Mouse (Mus musculus) kidney, postnatal 25 days (tissue): ENCODE measurements around the gene Rassf1.
A peak's percentile ranks its signal among the peaks of the same experiment; 100 is the strongest.

Experiments
- DNase-seq, 2 experiments: peaks; one replicate each; pipeline ENCODE4 v3.0.0; 2021; ENCODE audit warnings: mixed read lengths in 2 of 2

Gene Rassf1

DNA sequence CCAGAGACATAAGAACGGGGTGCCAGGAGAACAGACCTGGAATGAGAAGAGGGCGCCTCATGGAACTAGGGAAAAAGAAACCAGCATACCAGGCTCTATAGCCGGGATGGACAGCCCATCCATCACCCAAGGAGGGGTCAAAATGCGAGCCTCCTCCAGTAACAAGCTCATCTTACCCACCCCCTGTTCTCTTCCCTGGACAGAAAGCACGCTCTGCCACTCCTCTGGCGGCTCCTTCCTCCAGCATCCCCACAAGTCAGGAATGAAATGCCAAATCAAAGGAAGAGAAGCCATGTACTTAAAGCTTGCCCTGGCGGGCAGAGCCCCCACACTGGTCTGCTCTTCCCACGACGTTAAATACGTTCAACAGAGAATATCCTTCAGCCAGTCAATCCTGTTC is 10.3 kb upstream of the Rassf1 start:
- DNase-seq: no peak

- DNase-seq: peak; percentile 94 to 96
These were observed 9.6 kb upstream of the Rassf1 start, which contains the start of the genes Cyb561d2 and Nprl2 for GRCm38 (mm10) chr9:107541474-107542351. Cyb561d2 (minus strand) TSS chr9:107542193. Nprl2 (plus strand) TSS chr9:107542226.

GRCm38 (mm10) chr9:107542352-107542686 is 9.0 kb upstream of the Rassf1 start:
- DNase-seq: no peak

- no peak for DNase-seq
These were observed 8.6 kb upstream of the Rassf1 start for GRCm38 (mm10) chr9:107542721-107543120.

DNA sequence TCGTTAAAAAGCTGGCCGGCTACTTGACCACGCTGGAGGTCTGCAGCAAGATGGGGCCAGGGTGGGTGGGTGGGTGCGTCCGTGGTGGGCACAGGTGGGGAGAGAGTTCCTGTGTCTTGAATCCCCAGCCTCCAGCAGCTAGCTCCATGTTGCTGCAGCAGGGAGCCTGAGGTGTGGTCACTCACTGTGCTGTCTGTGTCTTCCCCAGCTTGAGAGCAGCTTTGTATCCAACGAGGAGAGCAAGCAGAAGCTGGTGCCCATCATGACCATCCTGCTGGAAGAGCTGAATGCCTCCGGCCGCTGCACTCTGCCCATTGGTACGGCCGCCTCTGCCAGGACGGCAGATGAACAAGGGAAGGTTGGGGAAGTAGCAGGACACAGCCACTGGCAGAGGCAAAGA is 8.1 kb upstream of the Rassf1 start:
- no peak for DNase-seq

DNA sequence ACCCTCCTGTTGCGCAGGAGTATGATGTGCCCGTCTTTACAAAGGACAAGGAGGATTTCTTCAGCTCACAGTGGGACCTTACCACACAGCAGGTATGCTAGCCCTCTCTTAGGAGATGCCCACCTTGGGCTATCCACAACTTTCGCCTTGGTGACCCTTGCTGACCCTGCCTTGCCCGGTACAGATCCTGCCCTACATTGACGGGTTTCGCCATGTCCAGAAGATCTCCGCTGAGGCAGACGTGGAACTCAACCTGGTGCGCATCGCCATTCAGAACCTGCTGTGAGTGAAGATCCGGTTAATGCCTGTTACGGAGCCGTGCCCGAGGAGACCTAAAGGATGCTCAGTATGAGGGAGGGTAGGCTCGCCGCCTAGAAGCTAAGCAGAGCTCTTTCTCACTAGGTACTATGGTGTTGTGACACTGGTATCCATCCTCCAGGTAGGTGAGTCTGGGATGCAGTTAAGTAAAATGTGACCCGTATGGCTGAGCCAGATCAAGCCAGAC is 7.1 kb upstream of the Rassf1 start:
- DNase-seq: no peak

DNA sequence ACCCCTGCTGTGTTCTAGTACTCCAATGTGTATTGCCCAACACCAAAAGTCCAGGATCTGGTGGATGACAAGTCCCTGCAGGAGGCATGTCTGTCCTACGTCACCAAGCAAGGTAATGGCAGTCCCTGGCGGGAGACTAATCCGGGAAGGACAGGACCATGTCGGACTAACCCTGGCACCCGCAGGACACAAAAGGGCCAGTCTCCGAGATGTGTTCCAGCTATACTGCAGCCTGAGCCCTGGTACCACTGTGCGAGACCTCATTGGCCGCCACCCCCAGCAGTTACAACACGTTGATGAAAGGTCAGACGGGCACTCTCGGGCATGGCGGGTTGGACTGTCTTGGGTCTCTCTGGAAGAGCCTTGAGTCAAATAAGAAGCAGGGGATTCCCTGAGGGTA is 6.6 kb upstream of the Rassf1 start:
- DNase-seq: peak in 1 of 2 experiments; percentile 59

GRCm38 (mm10) chr9:107545199-107545598 is 6.2 kb upstream of the Rassf1 start:
- peak in 1 of 2 experiments; percentile 56 for DNase-seq

GRCm38 (mm10) chr9:107545602-107546001 is 5.8 kb upstream of the Rassf1 start:
- peak; percentile 80 to 89 for DNase-seq

GRCm38 (mm10) chr9:107547026-107547425 is 4.3 kb upstream of the Rassf1 start, which contains the start of gene Zmynd10:
Zmynd10 (plus strand) TSS chr9:107547298.
- DNase-seq: peak; percentile 98

GRCm38 (mm10) chr9:107547957-107548356 is 3.4 kb upstream of the Rassf1 start:
- peak in 1 of 2 experiments; percentile 40 for DNase-seq

- DNase-seq: peak in 1 of 2 experiments; percentile 46
These were observed 2.5 kb upstream of the Rassf1 start for GRCm38 (mm10) chr9:107548820-107549219.

DNA sequence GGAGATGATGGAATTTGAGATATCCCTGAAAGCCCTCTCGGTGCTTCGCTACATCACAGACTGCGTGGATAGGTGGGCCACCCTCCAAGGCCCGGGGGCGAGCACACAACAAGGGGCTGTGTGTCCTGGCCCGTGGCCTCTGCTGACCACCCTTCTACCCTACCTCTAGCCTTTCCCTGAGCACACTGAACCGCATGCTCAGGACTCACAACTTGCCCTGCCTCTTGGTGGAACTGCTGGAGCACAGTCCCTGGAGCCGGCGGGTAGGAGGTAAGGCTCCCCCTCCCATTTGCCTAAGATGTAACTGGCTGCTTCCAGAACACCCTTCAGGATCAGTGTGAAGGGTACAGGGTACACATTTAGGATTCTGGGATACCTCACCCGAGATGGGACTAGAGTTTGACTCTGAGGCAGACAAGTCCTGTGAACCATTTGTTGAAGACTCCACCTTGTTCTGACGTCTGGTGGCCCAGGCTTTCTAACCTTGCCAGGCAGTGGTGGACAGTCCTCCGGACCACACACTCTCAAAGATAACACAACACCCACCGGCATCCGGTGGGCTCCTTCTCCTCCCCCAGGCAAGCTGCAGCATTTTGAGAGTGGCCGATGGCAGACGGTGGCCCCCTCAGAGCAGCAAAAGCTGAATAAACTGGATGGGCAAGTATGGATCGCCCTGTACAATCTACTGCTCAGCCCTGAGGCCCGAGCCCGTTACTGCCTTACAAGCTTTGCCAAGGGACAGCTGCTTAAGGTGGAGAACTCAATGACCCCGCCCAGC is 1.9 kb upstream of the Rassf1 start:
- DNase-seq: peak in 1 of 2 experiments; percentile 50

GRCm38 (mm10) chr9:107550491-107551116 is 751 bp upstream of the Rassf1 start:
- peak; percentile 84 to 95 for DNase-seq

DNA sequence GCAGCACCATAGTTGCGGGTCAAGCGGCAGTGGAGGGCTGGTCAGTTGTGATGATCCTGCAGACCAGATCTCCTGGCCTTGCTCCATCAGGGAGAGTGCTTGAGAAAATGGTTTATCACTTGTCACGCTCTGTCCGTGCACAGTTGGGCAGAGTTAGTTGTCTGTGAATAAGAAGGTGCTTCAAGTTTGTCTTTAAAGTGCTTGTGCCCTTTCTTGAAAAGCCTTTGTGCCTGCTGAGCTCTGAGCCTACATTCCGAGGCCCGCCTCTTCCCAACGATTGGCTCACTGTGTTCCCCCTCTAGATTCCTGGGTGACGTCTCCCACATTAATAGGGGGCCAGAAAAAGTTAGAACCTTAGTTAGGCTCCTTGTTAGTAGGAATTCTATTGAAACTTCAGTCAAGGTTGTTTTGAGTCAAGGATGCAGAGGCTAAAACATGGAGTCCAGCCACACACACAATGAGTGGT is 568 bp downstream of the Rassf1 start:
- DNase-seq: no peak

GRCm38 (mm10) chr9:107552690-107553393 is 1.5 kb downstream of the Rassf1 start:
- peak in 1 of 2 experiments; percentile 42 for DNase-seq

- peak in 1 of 2 experiments; percentile 79 for DNase-seq
These were observed 2.4 kb downstream of the Rassf1 start for GRCm38 (mm10) chr9:107553541-107554318.

DNA sequence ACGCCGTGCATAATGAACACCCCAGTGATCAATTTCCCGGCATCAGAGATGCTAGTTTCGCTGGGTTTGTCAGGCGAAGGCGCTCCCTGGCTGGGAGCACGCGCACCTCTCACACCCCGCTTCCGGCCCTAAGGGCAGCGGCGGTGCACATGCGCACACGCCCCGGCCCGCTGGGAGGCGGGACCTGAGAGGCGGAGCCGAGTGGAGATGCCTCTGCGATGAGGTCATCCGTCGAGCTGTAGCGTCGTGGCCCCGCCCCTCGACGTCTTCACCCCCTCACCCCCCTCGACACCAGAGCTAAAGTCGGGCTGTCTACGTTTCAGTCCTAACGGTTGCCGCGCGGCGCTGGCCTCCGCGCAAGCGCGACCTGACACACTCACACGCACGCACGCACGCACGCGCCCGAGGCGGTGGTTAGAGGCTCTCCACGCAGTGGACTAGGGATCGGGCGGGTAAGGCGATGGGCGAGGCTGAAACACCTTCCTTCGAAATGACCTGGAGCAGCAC is 3.0 kb downstream of the Rassf1 start:
- peak; percentile 97 for DNase-seq

DNA sequence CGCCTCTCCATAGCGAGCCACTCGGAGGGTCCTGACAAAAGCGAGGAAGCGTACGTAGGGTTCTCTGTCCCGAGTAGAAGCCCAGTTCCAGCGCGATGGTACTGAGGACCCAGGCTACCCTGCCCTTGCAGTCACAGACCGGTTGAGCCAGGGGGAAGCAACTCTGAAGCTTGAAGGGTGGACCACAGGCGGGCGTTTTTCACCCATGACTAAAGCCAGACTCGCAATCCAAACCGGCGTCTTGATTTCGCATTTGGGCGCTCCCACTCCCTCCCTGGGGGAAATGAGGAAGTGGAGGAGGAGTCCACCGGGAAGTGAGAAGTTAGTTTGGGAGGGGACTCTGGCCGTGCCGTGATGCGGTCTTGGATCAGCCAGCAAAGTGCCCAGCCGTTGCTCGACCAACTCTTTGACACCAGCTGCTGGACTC is 3.7 kb downstream of the Rassf1 start:
- peak; percentile 68 to 82 for DNase-seq

DNA sequence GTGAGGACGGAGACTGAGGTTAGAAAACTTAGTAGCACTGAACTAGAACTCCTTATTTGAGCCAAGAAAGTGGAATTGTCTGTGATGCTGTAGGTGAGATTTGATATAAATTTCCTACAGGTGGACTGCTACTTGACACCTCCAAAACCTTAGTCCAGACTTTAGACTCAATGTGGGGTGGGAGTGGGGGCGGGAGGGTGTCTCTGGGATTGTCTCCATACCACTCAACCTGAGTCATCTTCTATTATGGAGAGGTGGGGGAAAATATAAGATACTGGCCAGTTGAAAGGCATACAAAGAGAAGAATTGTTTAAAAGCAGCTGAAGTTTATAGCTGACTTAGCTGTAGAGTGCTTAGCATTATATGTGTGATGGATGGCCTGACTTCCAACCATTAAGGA is 4.3 kb downstream of the Rassf1 start:
- DNase-seq: no peak

DNA sequence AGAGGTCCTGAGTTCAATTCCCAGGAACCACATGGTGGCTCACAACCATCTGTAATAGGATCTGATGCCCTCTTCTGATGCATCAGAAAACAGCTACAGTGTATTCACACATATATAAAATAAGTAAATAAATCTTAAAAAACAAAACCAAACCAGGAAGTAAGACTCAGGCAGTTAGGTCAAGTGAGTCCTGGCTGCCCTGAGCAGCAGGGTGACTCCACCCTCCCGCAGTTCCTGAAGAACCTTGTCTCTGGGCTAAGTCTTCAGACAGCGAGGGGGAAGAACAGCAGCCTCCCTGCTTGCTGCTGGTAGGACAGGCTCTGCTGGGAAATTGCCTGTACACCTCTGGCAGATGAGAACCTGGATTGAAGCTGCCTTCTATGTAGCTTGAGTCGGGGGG is 5.0 kb downstream of the Rassf1 start:
- DNase-seq: peak in 1 of 2 experiments; percentile 54
